Mouse (Mus musculus) ES-E14 (cell line): ENCODE measurements at regions not wholly inside any gene's neighbourhood (a gene's known extent, or its start where the extent isn't known, plus 50 kb on each side); places are given as distances from the start of the nearest gene placed in this dataset.
A peak's percentile ranks its signal among the peaks of the same experiment; 100 is the strongest.

Experiments used
- DNase-seq: peaks from one replicate; pipeline ENCODE4 v3.0.0-alpha.2; 2013; ENCODE audit warnings: low read depth, low spot score
- H3K27ac ChIP-seq: 2 replicates; pipeline ENCODE4 v1.5.1; 2012; ENCODE audit warnings: low read depth, mild to moderate bottlenecking, low read length, moderate library complexity, mixed read lengths; ENCODE audit not compliant: poor library complexity, insufficient read depth, severe bottlenecking
- H3K36me3 ChIP-seq: 2 replicates; pipeline ENCODE4 v1.6.1; 2012; ENCODE audit warnings: mild to moderate bottlenecking, low read length, moderate library complexity, mixed read lengths; ENCODE audit not compliant: control insufficient read depth, poor library complexity, insufficient read depth, severe bottlenecking
- H3K4me1 ChIP-seq, 2 experiments: fragments of 150-350 bp in 1 of 2; sonication (generic) in 1 of 2; 2 replicates each; pipeline ENCODE4 v1.6.1; 2012; ENCODE audit warnings: low read length in 2 of 2, mild to moderate bottlenecking in 1 of 2, mixed read lengths in 1 of 2; ENCODE audit not compliant: control insufficient read depth in 2 of 2, insufficient read depth in 2 of 2, poor library complexity in 1 of 2
- H3K4me3 ChIP-seq, 2 experiments: fragments of 150-350 bp in 1 of 2; sonication (generic) in 1 of 2; 2 replicates each; pipeline ENCODE4 v1.5.1; 2012; ENCODE audit warnings: low read length in 2 of 2, low read depth in 1 of 2, mild to moderate bottlenecking in 1 of 2, mixed read lengths in 1 of 2; ENCODE audit not compliant: insufficient read depth in 1 of 2, poor library complexity in 1 of 2, severe bottlenecking in 1 of 2
- H3K9ac ChIP-seq: 2 replicates; pipeline ENCODE4 v1.6.1; 2012; ENCODE audit warnings: low read depth, mild to moderate bottlenecking, low read length, mixed read lengths; ENCODE audit not compliant: poor library complexity, insufficient read depth, severe bottlenecking
- H3K9me3 ChIP-seq: fragments of 150-350 bp; sonication (generic); 2 replicates; pipeline ENCODE4 v1.6.1; 2012; ENCODE audit warnings: low read depth, mild to moderate bottlenecking, low read length; ENCODE audit not compliant: control insufficient read depth, insufficient read depth
- CHD2 ChIP-seq: IDR thresholded peaks from 2 replicates; pipeline ENCODE4 v1.6.1; 2014; ENCODE audit warnings: mild to moderate bottlenecking, low read depth, low read length, inconsistent platforms
- HCFC1 ChIP-seq: IDR thresholded peaks from 2 replicates; pipeline ENCODE4 v1.6.1; 2012; ENCODE audit warnings: low read length, inconsistent platforms, borderline replicate concordance; ENCODE audit not compliant: insufficient read depth
- MAFK ChIP-seq: IDR thresholded peaks from 2 replicates; pipeline ENCODE4 v1.6.1; 2014; ENCODE audit warnings: mild to moderate bottlenecking, low read depth, low read length, inconsistent platforms; ENCODE audit not compliant: insufficient read depth
- ZC3H11A ChIP-seq: IDR thresholded peaks from 2 replicates; pipeline ENCODE4 v1.6.1; 2012; ENCODE audit warnings: low read depth, mild to moderate bottlenecking, inconsistent platforms, low read length, borderline replicate concordance
- ZNF384 ChIP-seq: IDR thresholded peaks from 2 replicates; pipeline ENCODE4 v1.6.1; 2012; ENCODE audit warnings: low read depth, low read length, inconsistent platforms
- in situ Hi-C, 2 experiments: fragments of 600-800 bp; cut with MboI; formaldehyde crosslinking; loops; one replicate each; pipeline ENCODE4 v1.15.1; 2025; ENCODE audit warnings: low sequenced_read_pairs in 2 of 2, inconsistent platforms in 1 of 2; ENCODE audit not compliant: unreplicated experiment in 2 of 2

- H3K4me3 ChIP-seq: no peak overlapping the region
- no peaks in the 10 kb centered on the region for H3K36me3 ChIP-seq
- DNase-seq: no peak
- H3K27ac ChIP-seq: no peak overlapping the region
- H3K9ac ChIP-seq: no peak overlapping the region
- in situ Hi-C loops: no loop called here
- no peak for TF ChIP-seq CHD2
- TF ChIP-seq ZC3H11A: no peak
- no peak for TF ChIP-seq MAFK
- no peak for TF ChIP-seq ZNF384
- TF ChIP-seq HCFC1: no peak
- no peaks in the 10 kb centered on the region for H3K9me3 ChIP-seq
- peaks cover 3 to 5% of the 10 kb centered on the region in 2 experiments for H3K4me1 ChIP-seq
These were observed 66.8 kb downstream of the Gm10320 start for GRCm38 (mm10) chr13:98425026-98425425.

GRCm38 (mm10) chr13:98424000-98424399 is 67.8 kb downstream of the Gm10320 start:
- DNase-seq: no peak
- Histone ChIP-seq H3K27ac (no peak overlapping the region), H3K9ac (no peak overlapping the region), H3K9me3 (no peaks in the 10 kb centered on the region), H3K36me3 (no peaks in the 10 kb centered on the region), H3K4me3 (no peak overlapping the region), H3K4me1 (peaks cover 3 to 5% of the 10 kb centered on the region in 2 experiments)
- in situ Hi-C loops: no loop called here
- no peak for TF ChIP-seq HCFC1
- TF ChIP-seq ZC3H11A: no peak
- no peak for TF ChIP-seq MAFK
- no peak for TF ChIP-seq ZNF384
- TF ChIP-seq CHD2: no peak

GRCm38 (mm10) chr13:98420419-98421043 is 66.5 kb downstream of the Foxd1 start:
- H3K27ac ChIP-seq: no peak overlapping the region
- H3K9me3 ChIP-seq: no peaks in the 10 kb centered on the region
- in situ Hi-C loops: no loop called here
- TF ChIP-seq ZC3H11A: no peak
- TF ChIP-seq MAFK: no peak
- TF ChIP-seq CHD2: no peak
- no peak for TF ChIP-seq ZNF384
- no peak for TF ChIP-seq HCFC1
- no peak overlapping the region for H3K4me3 ChIP-seq
- no peaks in the 10 kb centered on the region for H3K36me3 ChIP-seq
- peak overlapping the region; percentile 12; the same call in 1 of the 2 replicates for H3K9ac ChIP-seq
- DNase-seq: no peak
- peaks cover 3 to 5% of the 10 kb centered on the region in 2 experiments for H3K4me1 ChIP-seq

- no peak for DNase-seq
- H3K9ac ChIP-seq: no peak overlapping the region
- no peaks in the 10 kb centered on the region for H3K9me3 ChIP-seq
- no peaks in the 10 kb centered on the region for H3K36me3 ChIP-seq
- H3K4me3 ChIP-seq: no peak overlapping the region
- no peak for TF ChIP-seq CHD2
- no peak for TF ChIP-seq ZNF384
- no peak for TF ChIP-seq HCFC1
- no peak for TF ChIP-seq MAFK
- TF ChIP-seq ZC3H11A: no peak
- in situ Hi-C loops: no loop called here
- H3K27ac ChIP-seq: no peak overlapping the region
- peaks cover 3 to 5% of the 10 kb centered on the region in 2 experiments for H3K4me1 ChIP-seq
These were observed 63.7 kb downstream of the Foxd1 start for GRCm38 (mm10) chr13:98417736-98418135.
